Mouse (Mus musculus) layer of hippocampus, adult 2 months (tissue): ENCODE results near the gene Ufm1. TPM values are rescaled to one million over a fixed set of nuclear protein-coding genes. Genes with fewer than 3 reads are reported as not detected.

Experiments
- DNase-seq, 2 experiments: peaks; one replicate each; pipeline ENCODE4 v3.0.0; 2022; ENCODE audit warnings: low spot score in 2 of 2
- H3K27ac ChIP-seq: fragments of 200-600 bp; 2 replicates; pipeline ENCODE4 v1.8.1; 2022
- H3K4me3 ChIP-seq: fragments of 200-600 bp; 2 replicates; pipeline ENCODE4 v1.8.1; 2022; ENCODE audit warnings: mild to moderate bottlenecking
- CTCF ChIP-seq: fragments of 200-600 bp; conservative IDR thresholded peaks from 2 replicates; pipeline ENCODE4 v1.8.1; 2022; ENCODE audit warnings: antibody characterized with exemption, mild to moderate bottlenecking, moderate library complexity
- long read RNA-seq, 2 experiments: library from polyadenylated mRNA; stranded (forward); transcript quantifications; one replicate each; pipeline ENCODE4 v2.0.0; 2021; ENCODE audit warnings: borderline mapping rate in 2 of 2
- total RNA-seq, 2 experiments: library from RNA; stranded (reverse); gene quantifications; 2 replicates each; pipeline ENCODE4 v1.2.3; 2021

Gene Ufm1
- 10 to 100 TPM; 79.2 to 79.6 TPM for total RNA-seq
- long read RNA-seq, experiment 1, full-length matches to known transcripts, result 18 of 19 reads
- long read RNA-seq, experiment 1, partial matches to known transcripts, result 0 of 19 reads
- long read RNA-seq, experiment 1, other reads (novel, unspliced or antisense), result 1 of 19 reads
- long read RNA-seq, experiment 2, full-length matches to known transcripts, result 28 of 35 reads
- long read RNA-seq, experiment 2, partial matches to known transcripts, result 0 of 35 reads
- long read RNA-seq, experiment 2, other reads (novel, unspliced or antisense), result 7 of 35 reads

DNA sequence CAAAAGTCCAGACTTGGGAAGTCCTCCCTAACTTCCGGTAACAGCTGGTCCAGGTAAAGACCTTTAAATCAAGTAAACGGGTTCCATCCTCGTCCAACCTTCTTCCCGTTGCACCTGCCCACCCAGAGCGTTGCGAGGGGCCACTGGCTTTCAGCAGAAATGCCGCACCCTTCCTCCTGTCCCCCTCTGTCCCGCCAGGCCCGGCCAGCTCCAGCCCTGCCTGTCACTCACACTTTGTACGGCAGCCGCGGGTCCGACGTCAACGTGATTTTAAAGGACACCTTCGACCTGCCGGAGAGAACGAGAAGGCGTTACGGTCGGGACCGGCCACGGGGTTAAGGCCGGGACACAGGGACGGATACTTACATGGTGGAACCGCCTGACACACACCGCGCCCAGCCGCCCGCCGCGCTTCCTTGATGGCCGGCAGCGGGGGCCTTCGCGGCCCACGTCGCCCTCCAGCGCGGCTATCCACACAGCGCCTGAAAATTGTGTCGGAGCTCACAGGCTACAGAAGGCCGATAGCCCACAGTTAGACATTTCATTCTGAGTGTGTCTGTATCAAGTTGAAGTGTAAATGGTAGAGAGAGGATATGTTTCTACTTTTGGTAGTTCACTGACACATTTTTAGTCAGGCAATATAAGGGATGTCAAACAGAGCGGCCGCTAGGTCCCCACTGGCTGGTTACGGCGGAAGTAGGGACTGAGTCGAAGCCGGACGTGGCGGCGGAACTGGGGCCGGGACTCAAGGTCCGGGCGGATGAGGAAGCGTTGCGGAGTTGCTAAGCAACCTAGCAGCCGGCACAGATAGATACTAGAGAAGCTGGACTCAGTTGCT, at the start of gene Ufm1:
Ufm1 (minus strand) TSS at position 448 of the 838 bp plus-strand sequence.
- peak; percentile 94 to 97 for DNase-seq
- TF ChIP-seq CTCF, result peak; percentile 8; the same call in 1 of the 2 replicates
- peak within 1 kb of the TSS; percentile 82 for H3K4me3 ChIP-seq
- H3K27ac ChIP-seq, result peak within 1 kb of the TSS; percentile 98

DNA sequence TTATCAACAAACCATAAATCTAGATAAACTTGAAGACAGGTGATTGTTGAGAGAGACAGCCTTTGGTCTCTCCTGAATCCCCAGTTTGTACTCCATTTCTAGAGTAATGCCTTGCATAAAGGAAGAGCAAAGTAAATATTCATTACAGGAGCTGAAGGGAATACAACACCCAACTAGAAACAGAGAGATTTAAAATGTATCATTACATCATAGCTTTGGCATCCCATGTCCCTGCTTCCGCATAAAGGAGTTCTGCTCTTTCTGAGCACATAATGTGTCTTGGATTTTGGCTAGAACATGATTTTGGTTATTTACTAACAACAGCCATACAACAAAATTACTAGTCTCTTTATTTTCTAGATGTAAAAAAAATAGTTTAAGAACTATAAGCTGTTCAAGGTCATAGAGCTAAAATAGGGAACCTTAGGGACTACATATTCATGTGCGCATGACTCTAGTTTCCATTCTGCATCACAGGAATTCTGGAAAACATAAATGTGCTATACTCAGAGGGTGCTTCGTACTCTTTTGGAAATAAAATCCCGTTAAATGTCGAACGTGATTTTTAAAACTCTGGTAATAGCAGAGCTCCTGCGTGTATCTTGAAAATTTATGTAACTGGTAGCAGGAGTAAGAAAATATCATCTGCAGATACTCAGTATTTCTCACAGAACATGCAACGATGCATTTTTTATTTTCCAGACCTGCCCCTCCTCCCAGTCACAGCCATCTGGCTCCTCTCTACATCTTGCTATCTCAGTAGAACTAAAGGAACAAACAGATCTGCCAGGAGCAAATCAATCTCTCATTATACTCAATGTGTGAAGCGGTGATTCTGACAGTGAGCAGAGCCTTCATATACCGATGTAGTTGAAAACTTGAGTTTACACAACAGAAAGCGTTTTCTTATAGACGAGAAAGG, 27.2 kb upstream of the Ufm1 start:
- Histone ChIP-seq H3K27ac (peak overlapping the region; percentile 92), H3K4me3 (no peak overlapping the region; the same call in 1 of the 2 replicates)
- DNase-seq, result peak; percentile 71 to 90
- no peak for TF ChIP-seq CTCF

DNA sequence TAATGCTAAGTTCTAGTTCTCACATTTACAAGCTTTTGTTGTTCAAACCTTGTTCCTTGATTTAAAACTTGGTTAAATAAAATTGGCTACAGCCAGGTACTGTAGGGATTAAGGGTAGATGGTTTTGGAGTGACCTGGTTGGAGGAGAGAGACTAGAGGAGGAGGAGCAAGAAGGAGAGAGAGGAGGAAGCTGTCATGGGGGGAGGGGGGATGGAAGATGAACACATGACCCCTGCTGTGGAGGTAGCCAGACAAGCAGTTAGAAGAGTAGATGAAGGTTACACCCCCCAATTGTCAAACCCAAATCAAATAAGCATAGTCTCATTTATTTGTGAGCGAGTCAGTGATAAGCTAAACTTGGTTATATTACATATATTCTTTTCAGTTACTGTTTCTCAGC, 8.0 kb upstream of the Ufm1 start:
- TF ChIP-seq CTCF, result no peak
- no peak for DNase-seq
- no peak overlapping the region for H3K27ac ChIP-seq
- H3K4me3 ChIP-seq, result no peak overlapping the region

DNA sequence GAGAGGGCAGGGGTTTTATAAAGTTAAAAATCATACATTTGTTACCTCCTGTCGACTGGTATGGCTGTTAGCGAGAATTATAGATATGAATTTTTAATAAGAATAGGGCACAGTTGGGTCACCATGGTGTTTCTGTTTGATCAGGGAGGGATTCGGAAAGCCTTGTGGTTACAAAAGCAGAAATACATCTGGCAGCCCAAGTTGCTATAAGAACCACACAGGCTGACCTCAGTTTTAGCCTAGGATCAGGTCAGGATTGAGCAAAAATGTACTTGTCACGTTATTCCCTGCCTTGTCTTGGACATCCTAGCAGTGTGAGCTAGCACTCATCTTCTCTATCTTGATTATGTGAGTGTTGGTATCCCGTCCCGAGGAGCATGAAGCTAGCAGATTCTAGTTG, 6.9 kb upstream of the Ufm1 start:
- no peak overlapping the region for H3K4me3 ChIP-seq
- no peak for TF ChIP-seq CTCF
- DNase-seq, result no peak
- H3K27ac ChIP-seq, result no peak overlapping the region

DNA sequence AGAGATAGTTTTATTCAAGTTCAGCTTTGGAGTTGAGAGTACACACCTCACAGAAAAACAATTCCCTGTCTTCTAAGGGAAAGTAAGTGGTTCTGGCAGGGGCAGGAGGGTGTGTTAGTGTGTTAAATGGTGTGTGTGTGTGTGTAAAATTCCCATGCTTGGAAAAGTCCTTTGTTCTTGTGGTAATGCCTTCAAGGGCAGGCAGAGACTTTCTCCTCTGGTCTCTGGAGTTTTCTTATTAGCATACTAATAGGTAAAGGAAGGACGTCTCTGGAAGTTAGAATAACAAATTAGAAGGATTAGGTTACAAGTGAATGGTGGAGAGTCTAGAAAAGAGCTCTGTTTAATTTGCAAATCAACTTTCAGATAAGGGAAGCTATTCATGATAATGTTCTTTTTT, 5.6 kb upstream of the Ufm1 start:
- TF ChIP-seq CTCF, result no peak
- no peak for DNase-seq
- Histone ChIP-seq H3K27ac (no peak overlapping the region), H3K4me3 (no peak overlapping the region)

DNA sequence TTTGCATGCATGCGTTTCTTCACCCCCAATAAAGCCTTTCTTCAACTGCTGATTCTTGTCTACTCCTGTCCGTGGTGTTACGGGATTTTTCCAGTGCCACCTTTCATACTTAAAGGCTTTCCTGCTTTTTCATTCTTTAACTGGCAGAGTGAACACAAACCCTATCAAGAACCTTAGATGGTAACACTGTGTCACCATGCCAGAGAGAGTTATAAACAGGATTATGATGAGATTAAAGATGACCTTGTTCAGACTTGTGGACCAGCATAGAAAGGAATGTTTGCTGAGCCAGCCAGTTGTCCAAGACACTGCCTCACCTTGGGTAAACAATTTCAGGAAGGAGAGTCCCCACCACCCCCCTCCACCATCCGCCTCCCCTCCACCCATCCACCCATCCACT, 4.6 kb upstream of the Ufm1 start:
- no peak for DNase-seq
- TF ChIP-seq CTCF, result no peak
- Histone ChIP-seq H3K4me3 (no peak overlapping the region), H3K27ac (no peak overlapping the region)

DNA sequence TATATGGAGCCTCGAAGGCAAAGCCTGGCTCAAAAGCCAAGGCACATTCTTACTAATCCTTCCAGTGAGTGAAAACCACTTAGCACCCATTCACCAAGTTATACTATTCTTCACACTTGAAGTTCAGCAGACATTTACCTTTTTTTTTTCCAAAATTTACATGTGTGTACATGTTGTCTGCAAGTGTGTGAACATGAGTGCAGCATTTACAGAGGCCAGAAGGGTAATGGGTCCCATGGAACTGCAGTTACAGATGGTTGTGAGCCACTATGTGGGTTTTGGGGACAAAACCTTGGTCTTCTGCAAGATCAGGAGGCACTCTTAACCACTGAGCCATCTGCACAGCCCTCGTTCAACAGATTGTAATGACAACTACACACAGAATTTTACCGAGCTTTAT, 8.8 kb downstream of the Ufm1 start:
- no peak for TF ChIP-seq CTCF
- no peak for DNase-seq
- no peak overlapping the region for H3K4me3 ChIP-seq
- H3K27ac ChIP-seq, result no peak overlapping the region

DNA sequence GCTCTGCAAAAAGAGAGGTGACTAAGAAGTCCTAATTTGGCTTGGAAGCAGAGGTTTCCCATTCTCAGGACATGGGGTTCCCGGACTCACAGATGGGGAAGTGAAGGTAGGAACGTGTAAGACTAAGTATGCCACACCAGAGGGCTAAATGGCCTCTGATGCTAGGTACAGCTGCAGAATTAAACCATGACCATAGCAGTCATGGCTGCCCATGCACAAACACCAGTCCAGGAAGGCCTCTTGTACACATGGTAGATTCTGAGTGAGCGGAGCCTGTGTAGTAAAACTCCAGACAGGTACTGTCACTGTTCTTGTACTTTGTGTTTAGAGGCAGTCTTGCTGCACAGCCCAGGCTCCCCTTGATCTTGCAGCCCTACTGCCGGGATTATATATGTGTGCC, 9.4 kb downstream of the Ufm1 start:
- no peak overlapping the region for H3K4me3 ChIP-seq
- no peak overlapping the region for H3K27ac ChIP-seq
- no peak for DNase-seq
- TF ChIP-seq CTCF, result no peak

DNA sequence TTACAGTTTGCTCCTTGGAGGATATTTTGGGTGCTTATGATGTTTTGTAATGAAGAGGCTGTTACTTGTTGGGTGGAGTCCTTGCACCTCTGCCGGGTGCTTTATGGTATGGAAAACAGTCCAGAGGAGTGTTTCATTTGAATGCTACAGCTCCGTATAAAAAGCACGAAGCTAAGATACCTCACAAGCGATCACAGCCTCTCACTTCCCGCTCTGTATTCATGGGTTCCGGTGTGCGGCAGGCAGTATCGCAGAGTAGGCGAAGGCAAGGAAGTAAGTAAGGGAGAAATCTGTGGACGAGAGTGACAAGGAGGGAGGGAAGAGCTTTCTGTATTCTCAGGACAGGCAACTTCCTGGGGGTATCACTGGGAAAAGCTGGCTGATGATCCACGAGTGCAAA, 15.4 kb downstream of the Ufm1 start:
- no peak overlapping the region for H3K27ac ChIP-seq
- no peak overlapping the region for H3K4me3 ChIP-seq
- no peak for TF ChIP-seq CTCF
- DNase-seq, result no peak

DNA sequence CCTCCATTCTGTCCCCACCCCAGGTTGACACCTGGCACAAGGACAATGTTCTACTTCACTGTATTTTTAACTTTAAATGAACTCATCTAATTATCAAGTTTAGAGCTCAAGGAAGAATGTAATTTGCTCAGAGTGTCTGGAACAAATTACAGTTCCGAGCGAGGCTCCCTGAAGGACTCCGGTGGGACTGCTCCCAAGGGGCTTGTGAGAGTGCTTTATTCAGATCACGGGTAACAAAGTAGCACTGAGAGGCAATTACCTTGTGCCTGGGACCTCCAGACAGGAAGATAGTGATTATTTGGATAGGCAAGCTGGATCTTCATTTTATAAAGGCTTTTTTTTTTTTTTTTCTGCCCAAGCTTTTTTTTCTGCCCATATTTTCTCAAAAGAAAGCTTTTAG, 15.9 kb downstream of the Ufm1 start:
- no peak overlapping the region for H3K4me3 ChIP-seq
- TF ChIP-seq CTCF, result no peak
- no peak for DNase-seq
- H3K27ac ChIP-seq, result no peak overlapping the region

DNA sequence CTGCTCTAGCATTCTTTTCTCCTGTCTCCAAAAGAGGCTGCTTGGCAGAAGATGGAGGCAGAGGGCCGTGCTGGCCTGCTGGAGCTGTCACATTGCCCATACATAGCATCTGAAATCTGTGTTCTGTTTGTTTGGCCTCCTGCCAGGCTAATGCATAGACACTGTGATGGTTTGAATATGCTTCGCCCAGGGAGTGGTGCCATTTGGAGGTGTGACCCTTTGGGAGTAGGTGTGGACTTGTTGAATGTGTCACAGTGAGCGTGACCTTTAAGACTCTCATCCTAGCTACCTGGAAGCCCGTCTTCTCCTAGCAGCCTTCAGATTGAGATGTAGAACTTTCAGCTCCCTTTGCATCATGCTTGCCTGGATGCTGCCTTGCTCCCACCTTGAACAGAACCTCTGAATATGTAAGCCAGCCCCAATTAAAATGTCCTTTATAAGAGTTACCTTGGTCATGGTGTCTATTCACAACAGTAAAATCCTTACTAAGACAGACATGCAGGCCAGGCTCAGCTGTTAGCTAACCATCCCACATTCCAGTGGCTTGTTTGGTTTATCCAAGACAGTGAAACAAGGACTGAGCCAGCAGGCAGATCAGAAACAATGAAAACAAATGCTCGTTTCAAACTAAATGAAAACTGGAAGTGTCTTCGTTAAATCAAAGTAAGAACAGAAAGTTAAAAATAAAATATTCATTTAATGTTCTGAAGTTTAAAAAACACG, 17.3 kb downstream of the Ufm1 start:
- no peak overlapping the region for H3K4me3 ChIP-seq
- DNase-seq, result no peak
- peak overlapping the region; percentile 20; the same call in 1 of the 2 replicates for H3K27ac ChIP-seq
- no peak for TF ChIP-seq CTCF

DNA sequence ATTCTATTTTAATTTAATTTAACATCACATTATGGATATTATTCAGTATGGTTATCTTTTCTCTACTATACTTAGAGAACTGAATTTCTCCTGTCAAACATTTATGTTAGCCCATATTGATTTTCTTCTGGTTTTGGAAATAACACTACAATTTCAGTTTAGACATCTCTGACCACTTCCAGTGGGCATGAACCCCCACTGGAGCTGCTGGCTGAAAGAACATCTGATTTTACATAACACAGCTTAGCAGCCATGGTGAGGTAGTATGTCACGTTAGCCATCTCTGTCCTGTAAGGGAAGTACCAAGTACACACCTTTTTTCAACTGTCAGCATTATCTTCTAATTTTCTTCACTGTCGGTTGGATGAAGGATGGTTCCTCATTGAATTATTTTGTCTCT, 18.8 kb downstream of the Ufm1 start, which contains the start of gene Gm10985:
Gm10985 (plus strand) TSS at position 301 of the 400 bp plus-strand sequence.
- Histone ChIP-seq H3K4me3 (no peak within 1 kb of the TSS), H3K27ac (peak within 1 kb of the TSS; percentile 20; the same call in 1 of the 2 replicates)
- DNase-seq, result no peak
- no peak for TF ChIP-seq CTCF
